Mouse (Mus musculus) granulocyte monocyte progenitor cell, adult 5-6 weeks (primary cell): ENCODE measurements around the gene Rbm14. TPM values are rescaled to one million over a fixed set of nuclear protein-coding genes. Genes with fewer than 3 reads are reported as not detected.

Source experiments
- ATAC-seq: replicated peaks from 2 replicates; pipeline ENCODE4 v1.8.0; 2016; ENCODE audit warnings: mild to moderate bottlenecking, moderate TSS enrichment, inconsistent platforms; ENCODE audit not compliant: poor library complexity, severe bottlenecking
- total RNA-seq, 2 experiments: library from RNA; stranded (forward) in 1 of 2; stranded (reverse) in 1 of 2; fragments of 200-712, 200-1000 nt in 1 of 2; fragments of >200 nt in 1 of 2; fragmentation: Nextera tagmentation in 1 of 2; gene quantifications; 2 replicates each; pipeline ENCODE4 v1.2.3; 2014 to 2017

Gene Rbm14
- total RNA-seq, 2 experiments from 2014 or later: 27.2 to 51.0 TPM

DNA sequence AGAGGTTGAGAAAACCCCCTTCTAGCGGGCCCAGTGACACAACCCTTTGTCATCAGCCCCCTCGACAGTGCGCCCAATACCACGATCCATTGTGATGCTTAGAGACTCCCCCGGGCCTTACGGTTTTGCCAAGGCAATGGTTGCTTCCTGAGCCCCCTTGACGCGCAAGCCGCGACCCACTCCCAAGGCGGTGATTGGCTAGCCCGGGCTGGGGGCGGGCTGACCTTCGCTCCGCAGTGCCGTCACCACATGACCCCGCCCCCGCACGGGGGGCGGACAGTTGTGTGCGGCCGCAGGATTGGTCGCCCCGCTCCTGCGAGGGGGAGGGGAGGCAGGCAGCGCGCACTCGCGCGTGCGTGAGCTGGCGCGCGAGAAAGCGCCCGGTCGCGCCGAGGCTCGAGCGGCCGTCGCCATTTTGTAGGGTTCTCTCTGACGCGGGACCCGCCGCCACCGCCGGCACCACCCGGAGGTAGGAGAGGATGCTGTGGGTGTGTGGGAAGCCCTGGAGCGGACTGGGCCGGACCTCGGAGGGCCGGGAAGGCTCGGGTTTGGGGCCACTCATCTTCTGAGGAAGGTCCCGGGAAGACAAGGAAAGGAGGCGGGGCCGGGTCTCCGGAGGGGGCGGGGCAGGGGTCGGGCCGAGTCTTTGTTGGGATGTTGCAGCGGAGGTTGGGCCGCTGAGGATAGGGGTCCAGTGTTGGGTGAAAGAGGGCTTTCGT, 55.1 kb downstream of the Rbm14 start, which contains the start of gene Rbm4b:
Gene Rbm4b (plus strand): TSS at position 305 of the 719 bp plus-strand sequence.
- peak; percentile 94 for ATAC-seq

- peak; percentile 72 for ATAC-seq
Observed at GRCm38 (mm10) chr19:4755565-4756192, 55.8 kb downstream of the Rbm14 start.

Other genes starting within 250 kb of the Rbm14 start
- gene Lrfn4, start 196.0 kb downstream of the Rbm14 start, total RNA-seq (2014; fragmentation: Nextera tagmentation): 2.6 and 3.5 TPM in 2 replicates
- 1.8 and 3.7 TPM in 2 replicates for gene Lrfn4, start 196.0 kb downstream of the Rbm14 start, total RNA-seq (2017)
- gene Rce1, start 186.0 kb downstream of the Rbm14 start, total RNA-seq (2014; fragmentation: Nextera tagmentation): 30.4 and 40.9 TPM in 2 replicates
- gene Rce1, start 186.0 kb downstream of the Rbm14 start, total RNA-seq (2017): 19.6 and 28.2 TPM in 2 replicates
- not detected in 2 replicates for gene Gm960, start 113.0 kb downstream of the Rbm14 start, total RNA-seq (2014; fragmentation: Nextera tagmentation)
- gene Gm960, start 113.0 kb downstream of the Rbm14 start, total RNA-seq (2017): not detected in 2 replicates
- 0.23 TPM in 1 of 2 replicates, not detected in the other for gene Sptbn2, start 100.5 kb downstream of the Rbm14 start, total RNA-seq (2014; fragmentation: Nextera tagmentation)
- not detected in 2 replicates for gene Sptbn2, start 100.5 kb downstream of the Rbm14 start, total RNA-seq (2017)
- gene Rbm4b, start 55.1 kb downstream of the Rbm14 start, total RNA-seq (2014; fragmentation: Nextera tagmentation): 7.1 and 11.0 TPM in 2 replicates
- gene Rbm4b, start 55.1 kb downstream of the Rbm14 start, total RNA-seq (2017): 9.8 and 17.5 TPM in 2 replicates
- gene Rbm4, start 17.7 kb downstream of the Rbm14 start, total RNA-seq (2014; fragmentation: Nextera tagmentation): 42.0 and 44.5 TPM in 2 replicates
- gene Rbm4, start 17.7 kb downstream of the Rbm14 start, total RNA-seq (2017): 63.5 and 69.9 TPM in 2 replicates
- 13.8 and 16.3 TPM in 2 replicates for gene Gm21992, start within 50 bp of the Rbm14 start, total RNA-seq (2014; fragmentation: Nextera tagmentation)
- 30.8 and 59.4 TPM in 2 replicates for gene Gm21992, start within 50 bp of the Rbm14 start, total RNA-seq (2017)
- gene Ccs, start 27.7 kb upstream of the Rbm14 start, total RNA-seq (2014; fragmentation: Nextera tagmentation): 47.1 and 68.5 TPM in 2 replicates
- 18.8 and 22.9 TPM in 2 replicates for gene Ccs, start 27.7 kb upstream of the Rbm14 start, total RNA-seq (2017)
- not detected in 2 replicates for gene Ccdc87, start 27.7 kb upstream of the Rbm14 start, total RNA-seq (2014; fragmentation: Nextera tagmentation)
- gene Ccdc87, start 27.7 kb upstream of the Rbm14 start, total RNA-seq (2017): not detected in 2 replicates
- 2.6 and 10.0 TPM in 2 replicates for gene Ctsf, start 43.5 kb upstream of the Rbm14 start, total RNA-seq (2014; fragmentation: Nextera tagmentation)
- gene Ctsf, start 43.5 kb upstream of the Rbm14 start, total RNA-seq (2017): 1.8 and 3.6 TPM in 2 replicates
- 0.34 TPM in 1 of 2 replicates, not detected in the other for gene Actn3, start 66.3 kb upstream of the Rbm14 start, total RNA-seq (2014; fragmentation: Nextera tagmentation)
- gene Actn3, start 66.3 kb upstream of the Rbm14 start, total RNA-seq (2017): 1.2 TPM in 1 of 2 replicates, not detected in the other
- gene Zdhhc24, start 67.0 kb upstream of the Rbm14 start, total RNA-seq (2014; fragmentation: Nextera tagmentation): 5.9 and 15.5 TPM in 2 replicates
- 3.2 and 9.0 TPM in 2 replicates for gene Zdhhc24, start 67.0 kb upstream of the Rbm14 start, total RNA-seq (2017)
- 3.1 TPM in 1 of 2 replicates, not detected in the other for gene Bbs1, start 95.0 kb upstream of the Rbm14 start, total RNA-seq (2014; fragmentation: Nextera tagmentation)
- 0.82 and 1.9 TPM in 2 replicates for gene Bbs1, start 95.0 kb upstream of the Rbm14 start, total RNA-seq (2017)
- 48.5 and 66.6 TPM in 2 replicates for gene Dpp3, start 116.7 kb upstream of the Rbm14 start, total RNA-seq (2014; fragmentation: Nextera tagmentation)
- gene Dpp3, start 116.7 kb upstream of the Rbm14 start, total RNA-seq (2017): 38.7 and 41.0 TPM in 2 replicates
- gene Peli3, start 131.5 kb upstream of the Rbm14 start, total RNA-seq (2014; fragmentation: Nextera tagmentation): not detected in 2 replicates
- 0.10 and 3.3 TPM in 2 replicates for gene Peli3, start 131.5 kb upstream of the Rbm14 start, total RNA-seq (2017)
- gene Mrpl11, start 150.5 kb upstream of the Rbm14 start, total RNA-seq (2014; fragmentation: Nextera tagmentation): 51.9 and 53.3 TPM in 2 replicates
- gene Mrpl11, start 150.5 kb upstream of the Rbm14 start, total RNA-seq (2017): 58.8 and 81.4 TPM in 2 replicates
- not detected in 2 replicates for gene Npas4, start 178.7 kb upstream of the Rbm14 start, total RNA-seq (2014; fragmentation: Nextera tagmentation)
- gene Npas4, start 178.7 kb upstream of the Rbm14 start, total RNA-seq (2017): not detected in 2 replicates
- 3.1 and 12.2 TPM in 2 replicates for gene Slc29a2, start 212.2 kb upstream of the Rbm14 start, total RNA-seq (2014; fragmentation: Nextera tagmentation)
- gene Slc29a2, start 212.2 kb upstream of the Rbm14 start, total RNA-seq (2017): 2.5 and 4.2 TPM in 2 replicates
- 4.8 and 6.1 TPM in 2 replicates for gene B4gat1, start 227.2 kb upstream of the Rbm14 start, total RNA-seq (2014; fragmentation: Nextera tagmentation)
- gene B4gat1, start 227.2 kb upstream of the Rbm14 start, total RNA-seq (2017): 2.6 and 11.6 TPM in 2 replicates
- gene AC124502.3, start 227.3 kb upstream of the Rbm14 start, total RNA-seq (2014; fragmentation: Nextera tagmentation): 1.3 and 1.4 TPM in 2 replicates
- gene AC124502.3, start 227.3 kb upstream of the Rbm14 start, total RNA-seq (2017): 5.4 TPM in 1 of 2 replicates, not detected in the other
- gene Brms1, start 229.7 kb upstream of the Rbm14 start, total RNA-seq (2014; fragmentation: Nextera tagmentation): 32.0 and 35.7 TPM in 2 replicates
- gene Brms1, start 229.7 kb upstream of the Rbm14 start, total RNA-seq (2017): 33.6 and 43.3 TPM in 2 replicates
- gene Rin1, start 238.8 kb upstream of the Rbm14 start, total RNA-seq (2014; fragmentation: Nextera tagmentation): not detected in 2 replicates
- gene Rin1, start 238.8 kb upstream of the Rbm14 start, total RNA-seq (2017): 0.21 and 1.0 TPM in 2 replicates